Mouse (Mus musculus) megakaryocyte, embryonic 14.5 days (primary cell): ENCODE data around the gene Fam222b.
"Not testable (repeated sequence)": the region's sequence is repeated elsewhere in the genome, so short reads cannot be mapped to it uniquely, and the experiment has no call there.

Experiments
- FLI1 ChIP-seq: IDR thresholded peaks from 2 replicates; pipeline ENCODE4 v1.6.1; 2012; ENCODE audit warnings: low read length, inconsistent platforms, mixed read lengths
- GATA1 ChIP-seq: IDR thresholded peaks from 3 replicates; pipeline ENCODE4 v1.6.1; 2012; ENCODE audit warnings: mixed read lengths, low read length, inconsistent platforms, borderline replicate concordance

GRCm38 (mm10) chr11:78135314-78135713 lies 40.9 kb downstream of the Fam222b start:
- not testable (repeated sequence) for TF ChIP-seq GATA1, FLI1
